Mouse (Mus musculus) limb, embryonic 14.5 days (tissue): Measurements from ENCODE around the gene S100a16. TPM values are rescaled to one million over a fixed set of nuclear protein-coding genes. Genes with fewer than 3 reads are reported as not detected.
A peak's percentile ranks its signal among the peaks of the same experiment; 100 is the strongest.

Experiments used
- ATAC-seq: fragments of 200-750 bp; cut with Nextera tagmentation; 2 replicates; pipeline ENCODE4 v1.8.0; 2017; ENCODE audit warnings: low read depth, moderate number of reproducible peaks, moderate TSS enrichment; ENCODE audit not compliant: low FRiP score
- DNase-seq: peaks from one replicate; pipeline ENCODE4 v3.0.0-alpha.2; 2015; ENCODE audit warnings: low spot score
- H3K27ac ChIP-seq: fragments of 300-500 bp; sonication (generic); replicated peaks from 2 replicates; pipeline ENCODE4 v1.5.1; 2014; ENCODE audit warnings: low read depth, mild to moderate bottlenecking, low read length, moderate library complexity, mixed read lengths
- H3K27me3 ChIP-seq: fragments of 300-500 bp; sonication (generic); 2 replicates; pipeline ENCODE4 v1.6.1; 2014; ENCODE audit warnings: low read length, mixed read lengths; ENCODE audit not compliant: control insufficient read depth, insufficient read depth
- H3K36me3 ChIP-seq: fragments of 300-500 bp; sonication (generic); 2 replicates; pipeline ENCODE4 v1.6.1; 2014; ENCODE audit warnings: mild to moderate bottlenecking, low read length, moderate library complexity, mixed read lengths; ENCODE audit not compliant: control insufficient read depth, insufficient read depth
- H3K4me1 ChIP-seq: fragments of 300-500 bp; sonication (generic); 2 replicates; pipeline ENCODE4 v1.6.1; 2014; ENCODE audit warnings: antibody characterized with exemption, low read length, mixed read lengths; ENCODE audit not compliant: control insufficient read depth, insufficient read depth
- H3K4me2 ChIP-seq: fragments of 300-500 bp; sonication (generic); replicated peaks from 2 replicates; pipeline ENCODE4 v1.6.1; 2014; ENCODE audit warnings: low read depth, mild to moderate bottlenecking, low read length, moderate library complexity; ENCODE audit not compliant: severe bottlenecking
- H3K4me3 ChIP-seq: fragments of 300-500 bp; sonication (generic); replicated peaks from 2 replicates; pipeline ENCODE4 v1.5.1; 2014; ENCODE audit warnings: low read length
- H3K9ac ChIP-seq: fragments of 300-500 bp; sonication (generic); 2 replicates; pipeline ENCODE4 v1.6.1; 2014; ENCODE audit warnings: mild to moderate bottlenecking, low read depth, low read length, moderate library complexity; ENCODE audit not compliant: severe bottlenecking
- H3K9me3 ChIP-seq: fragments of 300-500 bp; sonication (generic); 2 replicates; pipeline ENCODE4 v1.6.1; 2016; ENCODE audit warnings: low read length; ENCODE audit not compliant: control insufficient read depth
- POLR2A ChIP-seq: fragments of 200-500 bp; IDR thresholded peaks from 2 replicates; pipeline ENCODE4 v1.8.0; 2012; ENCODE audit warnings: inconsistent platforms, mild to moderate bottlenecking, moderate library complexity, borderline replicate concordance; ENCODE audit not compliant: insufficient read depth, insufficient read length; ENCODE audit errors: extremely low read depth
- whole genome bisulfite sequencing: fragments of 180-500 bp; shearing (Covaris S2); extraction: QIAGEN DNeasy Blood & Tissue Kit; methylation state at CpG from one replicate; pipeline ENCODE4 v1.1.7; 2014; 5-methylcytosine and 5-hydroxymethylcytosine counted together
- polyA plus RNA-seq, 2 experiments: library from polyadenylated mRNA; depleted of rRNA in 1 of 2; stranded (reverse) in 1 of 2; unstranded in 1 of 2; fragments of >200 nt; fragmentation: Nextera tagmentation in 1 of 2; extraction: Ambion mirVana in 1 of 2; gene quantifications; 2 replicates each; pipeline versions ENCODE4 v1.2.1 to v1.2.3; 2012 to 2014

The S100a16 gene
- polyA plus RNA-seq, 2 experiments: 88.6 to 269 TPM

DNA sequence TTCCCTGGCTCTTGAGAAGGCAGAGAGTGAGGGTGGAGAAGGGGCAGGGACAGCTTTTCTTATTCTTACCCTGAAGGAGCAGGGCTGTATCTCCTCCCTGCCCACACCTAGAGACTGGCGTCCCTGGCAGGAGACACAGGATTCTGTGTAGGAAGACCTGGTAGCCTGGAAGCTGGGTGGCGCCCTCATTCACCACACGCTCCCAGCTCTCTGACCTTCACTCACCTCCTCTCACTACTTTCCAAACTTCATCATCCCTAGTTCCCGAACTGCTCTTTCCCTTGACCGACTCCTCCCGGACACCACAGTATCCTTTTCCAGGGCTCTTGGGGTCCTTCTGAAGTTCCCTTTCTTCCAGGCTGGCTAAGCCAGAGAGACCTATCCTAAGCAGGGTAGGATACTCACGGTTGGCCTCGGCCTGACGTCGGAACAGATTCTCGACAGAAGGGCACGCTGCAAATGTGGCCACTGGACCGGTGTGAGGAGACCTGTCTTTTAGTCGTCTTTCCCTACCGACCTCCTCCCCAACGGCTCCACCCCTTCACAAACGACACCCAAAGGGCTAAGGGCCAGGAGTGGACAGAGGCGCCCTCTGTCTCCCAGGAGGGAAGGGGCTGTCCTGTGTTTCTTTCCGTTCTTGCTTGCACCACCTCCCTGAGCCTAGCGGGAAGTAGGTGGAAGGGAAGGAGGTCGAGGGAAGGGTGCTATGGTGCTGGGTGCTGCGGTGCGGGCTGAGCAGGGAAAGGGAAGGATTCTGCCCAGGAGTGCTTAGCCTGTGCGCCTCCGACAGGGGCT is 23.1 kb upstream of the S100a16 start, which contains the start of the genes S100a1 and S100a13:
TSS of gene S100a1 (minus strand) at position 597 of the 795 bp plus-strand sequence.
TSS of gene S100a13 (plus strand) at position 640 of the 795 bp plus-strand sequence.
- DNase-seq: peak; percentile 16
- H3K4me1 ChIP-seq: peaks cover 13% of the 10 kb centered on the region

GRCm38 (mm10) chr3:90514691-90515090 is 22.4 kb upstream of the S100a16 start:
- DNase-seq: peak; percentile 71
- H3K4me1 ChIP-seq: peaks cover 13% of the 10 kb centered on the region
- WGBS: under 1% methylated on average over 10 of the region's 10 CpGs
- H3K27ac ChIP-seq: no peak overlapping the region
- no peaks in the 10 kb centered on the region for H3K9me3 ChIP-seq
- H3K4me3 ChIP-seq: peak overlapping the region; percentile 34
- H3K36me3 ChIP-seq: no peaks in the 10 kb centered on the region
- H3K4me2 ChIP-seq: peak overlapping the region; percentile 84
- H3K27me3 ChIP-seq: no peaks in the 10 kb centered on the region
- H3K9ac ChIP-seq: peak overlapping the region; percentile 46
- TF ChIP-seq POLR2A: 0 out of 2 replicates have a peak, but pooled peaks have one; percentile 35
- peak; percentile 81 for ATAC-seq

More for the DNA sequence above, 23.1 kb upstream of the S100a16 start, which contains the start of the genes S100a1 and S100a13:
- Histone ChIP-seq H3K27ac (no peak within 1 kb of the TSS), H3K9ac (peak within 1 kb of the TSS; percentile 46), H3K27me3 (no peaks in the 10 kb centered on the region), H3K4me3 (peak within 1 kb of the TSS; percentile 34), H3K9me3 (no peaks in the 10 kb centered on the region), H3K36me3 (no peaks in the 10 kb centered on the region), H3K4me2 (peak within 1 kb of the TSS; percentile 84)
- no peak for TF ChIP-seq POLR2A
- ATAC-seq: peak; percentile 18; the same call in 1 of the 2 replicates
- WGBS: 4% methylated on average over 24 of the region's 25 CpGs

DNA sequence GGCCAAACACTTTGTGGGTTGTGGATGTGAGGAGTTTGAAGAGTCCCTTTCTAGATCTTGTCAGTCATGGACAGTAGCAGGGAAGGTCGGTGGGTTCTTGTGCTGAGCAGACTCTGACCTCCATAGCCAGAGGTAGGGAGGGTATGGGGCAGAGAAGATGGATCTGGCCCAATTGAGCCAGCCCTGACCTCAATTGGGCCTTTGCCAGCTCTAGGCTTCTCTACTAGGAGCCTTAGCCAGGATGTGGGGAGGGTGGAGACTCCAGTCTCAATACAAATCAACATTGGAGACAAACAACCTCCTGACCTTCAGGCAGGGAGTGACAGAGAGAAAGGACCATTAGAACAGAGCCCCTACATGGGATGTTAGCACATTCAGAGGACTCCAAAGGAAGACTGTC is 21.8 kb upstream of the S100a16 start:
- Histone ChIP-seq H3K4me3 (peak overlapping the region; percentile 34), H3K27me3 (no peaks in the 10 kb centered on the region), H3K9me3 (no peaks in the 10 kb centered on the region), H3K27ac (no peak overlapping the region), H3K4me1 (peaks cover 13% of the 10 kb centered on the region), H3K9ac (peak overlapping the region; percentile 46), H3K4me2 (peak overlapping the region; percentile 84), H3K36me3 (no peaks in the 10 kb centered on the region)
- TF ChIP-seq POLR2A: no peak
- ATAC-seq (no peak), DNase-seq (no peak)
- 44% methylated on average over 1 of the region's 1 CpGs for WGBS

GRCm38 (mm10) chr3:90515789-90516188 is 21.3 kb upstream of the S100a16 start:
- H3K4me2 ChIP-seq: no peak overlapping the region
- peaks cover 13% of the 10 kb centered on the region for H3K4me1 ChIP-seq
- H3K27ac ChIP-seq: no peak overlapping the region
- no peaks in the 10 kb centered on the region for H3K36me3 ChIP-seq
- WGBS: 90% methylated on average over 4 of the region's 4 CpGs
- no peaks in the 10 kb centered on the region for H3K27me3 ChIP-seq
- DNase-seq: no peak
- no peak overlapping the region for H3K9ac ChIP-seq
- no peak for TF ChIP-seq POLR2A
- H3K4me3 ChIP-seq: no peak overlapping the region
- H3K9me3 ChIP-seq: no peaks in the 10 kb centered on the region
- ATAC-seq: no peak

DNA sequence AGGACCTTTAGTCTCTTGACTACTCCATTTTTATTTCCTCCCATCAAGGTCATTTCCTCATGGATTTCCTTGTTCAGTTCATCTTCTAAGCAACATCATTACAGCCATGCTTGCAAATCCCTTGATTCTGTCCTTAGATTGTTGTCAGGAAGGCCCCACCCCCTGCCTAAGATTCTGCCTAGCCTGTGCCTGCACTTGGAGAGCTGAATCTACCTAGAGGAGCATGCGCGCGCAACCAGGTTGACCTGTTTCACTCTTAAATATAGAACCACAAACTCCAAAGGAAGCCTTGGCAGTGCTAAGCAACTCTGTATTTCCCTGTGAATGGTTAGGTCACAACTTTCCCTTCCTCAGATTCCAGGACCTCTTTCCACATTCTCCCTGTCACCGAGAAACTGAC is 19.3 kb upstream of the S100a16 start:
- Histone ChIP-seq H3K9ac (no peak overlapping the region), H3K36me3 (no peaks in the 10 kb centered on the region), H3K27ac (no peak overlapping the region), H3K9me3 (no peaks in the 10 kb centered on the region), H3K4me1 (peaks cover 13% of the 10 kb centered on the region), H3K4me3 (no peak overlapping the region), H3K4me2 (no peak overlapping the region), H3K27me3 (no peaks in the 10 kb centered on the region)
- 76% methylated on average over 4 of the region's 4 CpGs for WGBS
- ATAC-seq: no peak
- TF ChIP-seq POLR2A: no peak
- no peak for DNase-seq
